Mouse (Mus musculus) liver, adult 2 months (tissue): ENCODE data around the gene 1700010I14Rik. TPM values are rescaled to one million over a fixed set of nuclear protein-coding genes. Genes with fewer than 3 reads are reported as not detected.
A peak's percentile ranks its signal among the peaks of the same experiment; 100 is the strongest.

ENCODE experiments used
- DNase-seq: peaks from one replicate; pipeline ENCODE4 v3.0.0-alpha.2; 2011; ENCODE audit warnings: low read depth, low spot score; ENCODE audit errors: extremely low read depth
- H3K27ac ChIP-seq: fragments of 200-500 bp; replicated peaks from 2 replicates; pipeline ENCODE4 v1.5.1; 2012; ENCODE audit warnings: low read depth, mild to moderate bottlenecking, control low read depth, inconsistent platforms, low read length; ENCODE audit not compliant: insufficient read depth
- H3K27me3 ChIP-seq: fragments of 200-500 bp; 2 replicates; pipeline ENCODE4 v1.6.1; 2012; ENCODE audit warnings: mild to moderate bottlenecking, moderate library complexity, low read length, inconsistent platforms; ENCODE audit not compliant: control insufficient read depth, insufficient read depth
- H3K36me3 ChIP-seq: fragments of 200-500 bp; 2 replicates; pipeline ENCODE4 v1.6.1; 2012; ENCODE audit warnings: low read length, inconsistent platforms; ENCODE audit not compliant: control insufficient read depth, insufficient read depth
- H3K4me1 ChIP-seq: fragments of 200-500 bp; 2 replicates; pipeline ENCODE4 v1.6.1; 2011; ENCODE audit warnings: low read length; ENCODE audit not compliant: control insufficient read depth, insufficient read depth
- H3K4me3 ChIP-seq: fragments of 200-500 bp; 2 replicates; pipeline ENCODE4 v1.5.1; 2011; ENCODE audit warnings: low read depth, mild to moderate bottlenecking, control low read depth, low read length, moderate library complexity; ENCODE audit not compliant: insufficient read depth
- H3K79me2 ChIP-seq: fragments of 200-500 bp; 2 replicates; pipeline ENCODE4 v1.6.1; 2012; ENCODE audit warnings: inconsistent platforms, mild to moderate bottlenecking, low read length, moderate library complexity; ENCODE audit not compliant: control insufficient read depth, insufficient read depth
- H3K9ac ChIP-seq: fragments of 200-500 bp; 2 replicates; pipeline ENCODE4 v1.6.1; 2012; ENCODE audit warnings: low read depth, mild to moderate bottlenecking, control low read depth, inconsistent platforms, low read length
- CTCF ChIP-seq: fragments of 200-500 bp; IDR thresholded peaks from 2 replicates; pipeline ENCODE4 v1.5.1; 2011; ENCODE audit warnings: low read depth, low read length, control low read depth
- POLR2A ChIP-seq: fragments of 200-500 bp; IDR thresholded peaks from 2 replicates; pipeline ENCODE4 v1.6.1; 2011; ENCODE audit warnings: low read length, control low read depth; ENCODE audit not compliant: insufficient read depth; ENCODE audit errors: extremely low read depth
- WGBS: fragments of 180-500 bp; shearing (Covaris S2); methylation state at CpG from one replicate; pipeline ENCODE4 v1.1.7; 2018; 5-methylcytosine and 5-hydroxymethylcytosine counted together
- polyA plus RNA-seq: library from polyadenylated mRNA; depleted of rRNA; stranded (reverse); fragments of >200 nt; gene quantifications from 2 replicates; pipeline ENCODE4 v1.2.3, GENCODE M21; 2012
- total RNA-seq: library from RNA; depleted of rRNA; stranded (reverse); fragments of >200 nt; gene quantifications from 2 replicates; pipeline ENCODE4 v1.2.3, GENCODE M21; 2014

1700010I14Rik gene
- total and polyA plus RNA-seq, 2 experiments = 0.16 to 0.37 TPM

- no peaks in the 10 kb centered on the region for H3K79me2 ChIP-seq
- DNase-seq = no peak
- no peak overlapping the region for H3K27ac ChIP-seq
- no peak overlapping the region for H3K4me3 ChIP-seq
- H3K9ac ChIP-seq = no peak overlapping the region
- peaks cover 2% of the 10 kb centered on the region for H3K4me1 ChIP-seq
- WGBS = 87% methylated on average over 6 of the region's 6 CpGs
- TF ChIP-seq CTCF (no peak), POLR2A (no peak)
- no peaks in the 10 kb centered on the region for H3K27me3 ChIP-seq
- no peaks in the 10 kb centered on the region for H3K36me3 ChIP-seq
Measured at GRCm38 (mm10) chr17:8976745-8977144, 11.4 kb upstream of the 1700010I14Rik start.

GRCm38 (mm10) chr17:8977271-8977670, 10.9 kb upstream of the 1700010I14Rik start:
- Histone ChIP-seq H3K27ac (no peak overlapping the region), H3K9ac (no peak overlapping the region), H3K27me3 (no peaks in the 10 kb centered on the region), H3K36me3 (no peaks in the 10 kb centered on the region), H3K4me1 (peaks cover 2% of the 10 kb centered on the region), H3K79me2 (no peaks in the 10 kb centered on the region), H3K4me3 (no peak overlapping the region)
- WGBS = 69% methylated on average over 2 of the region's 2 CpGs
- TF ChIP-seq POLR2A (no peak), CTCF (no peak)
- no peak for DNase-seq

- H3K4me1 ChIP-seq = no peaks in the 10 kb centered on the region
- no peak overlapping the region for H3K4me3 ChIP-seq
- no peaks in the 10 kb centered on the region for H3K27me3 ChIP-seq
- no peak overlapping the region for H3K27ac ChIP-seq
- peak; percentile 50 for DNase-seq
- no peaks in the 10 kb centered on the region for H3K79me2 ChIP-seq
- TF ChIP-seq POLR2A = no peak
- no peak for TF ChIP-seq CTCF
- H3K36me3 ChIP-seq = no peaks in the 10 kb centered on the region
- 56% methylated on average over 2 of the region's 2 CpGs for WGBS
- H3K9ac ChIP-seq = no peak overlapping the region
Measured at GRCm38 (mm10) chr17:8983576-8983975, 4.6 kb upstream of the 1700010I14Rik start.

GRCm38 (mm10) chr17:8985714-8986113, 2.4 kb upstream of the 1700010I14Rik start:
- Histone ChIP-seq H3K27ac (no peak overlapping the region), H3K79me2 (no peaks in the 10 kb centered on the region), H3K36me3 (no peaks in the 10 kb centered on the region), H3K4me3 (no peak overlapping the region), H3K4me1 (no peaks in the 10 kb centered on the region), H3K9ac (no peak overlapping the region), H3K27me3 (no peaks in the 10 kb centered on the region)
- no peak for DNase-seq
- WGBS = 78% methylated on average over 5 of the region's 5 CpGs
- no peak for TF ChIP-seq POLR2A
- no peak for TF ChIP-seq CTCF

- Histone ChIP-seq H3K79me2 (no peaks in the 10 kb centered on the region), H3K4me1 (no peaks in the 10 kb centered on the region), H3K36me3 (no peaks in the 10 kb centered on the region), H3K27me3 (no peaks in the 10 kb centered on the region), H3K27ac (no peak overlapping the region), H3K9ac (no peak overlapping the region), H3K4me3 (no peak overlapping the region)
- no peak for DNase-seq
- 77% methylated on average over 2 of the region's 2 CpGs for WGBS
- TF ChIP-seq POLR2A = no peak
- TF ChIP-seq CTCF = no peak
Measured at GRCm38 (mm10) chr17:8986551-8986950, 1.6 kb upstream of the 1700010I14Rik start.

- Histone ChIP-seq H3K9ac (no peak overlapping the region), H3K4me3 (no peak overlapping the region), H3K27ac (no peak overlapping the region), H3K79me2 (no peaks in the 10 kb centered on the region), H3K36me3 (no peaks in the 10 kb centered on the region), H3K27me3 (no peaks in the 10 kb centered on the region), H3K4me1 (no peaks in the 10 kb centered on the region)
- TF ChIP-seq POLR2A (no peak), CTCF (no peak)
- 80% methylated on average over 5 of the region's 5 CpGs for WGBS
- DNase-seq = no peak
Measured at GRCm38 (mm10) chr17:8987369-8987768, 764 bp upstream of the 1700010I14Rik start.
